Mouse (Mus musculus): ENCODE measurements around the gene Gm20747. TPM values are rescaled to one million over a fixed set of nuclear protein-coding genes. Genes with fewer than 3 reads are reported as not detected.

Gm20747 gene
- polyA plus RNA-seq (2014; fragmentation: Illumina TruSeq; extraction: RNeasy Lipid Tissue Mini Kit (QIAGEN cat#74804); ENCODE audit: low read depth, low replicate concordance) = not detected

DNA sequence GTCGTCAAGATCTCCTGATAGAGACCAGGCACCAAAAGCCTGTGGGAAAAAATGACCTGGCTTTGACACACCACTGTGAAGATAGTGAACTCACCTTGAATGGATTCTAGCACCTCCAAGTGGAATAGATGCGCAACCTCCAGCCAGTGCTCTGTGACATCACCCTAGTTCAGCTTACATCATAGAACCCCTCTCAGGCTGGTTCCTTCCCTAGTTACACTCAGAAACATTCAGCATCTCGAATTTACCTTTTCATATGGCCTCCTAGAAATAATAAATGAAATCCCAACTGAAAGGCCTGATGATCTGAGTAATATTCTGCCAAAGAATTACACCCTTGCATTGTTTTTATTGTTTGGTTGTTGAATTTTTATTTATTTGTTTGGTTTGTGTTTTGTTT, at the start of gene Gm20747:
Gm20747 (minus strand) TSS at position 101 of the 400 bp plus-strand sequence.

